Mouse (Mus musculus) layer of hippocampus, adult 11-12 months (tissue): ENCODE data around the gene Cbln3.

Source experiments
- DNase-seq: peaks from one replicate; pipeline ENCODE4 v3.0.0; 2022; ENCODE audit warnings: low spot score

Cbln3 gene

DNA sequence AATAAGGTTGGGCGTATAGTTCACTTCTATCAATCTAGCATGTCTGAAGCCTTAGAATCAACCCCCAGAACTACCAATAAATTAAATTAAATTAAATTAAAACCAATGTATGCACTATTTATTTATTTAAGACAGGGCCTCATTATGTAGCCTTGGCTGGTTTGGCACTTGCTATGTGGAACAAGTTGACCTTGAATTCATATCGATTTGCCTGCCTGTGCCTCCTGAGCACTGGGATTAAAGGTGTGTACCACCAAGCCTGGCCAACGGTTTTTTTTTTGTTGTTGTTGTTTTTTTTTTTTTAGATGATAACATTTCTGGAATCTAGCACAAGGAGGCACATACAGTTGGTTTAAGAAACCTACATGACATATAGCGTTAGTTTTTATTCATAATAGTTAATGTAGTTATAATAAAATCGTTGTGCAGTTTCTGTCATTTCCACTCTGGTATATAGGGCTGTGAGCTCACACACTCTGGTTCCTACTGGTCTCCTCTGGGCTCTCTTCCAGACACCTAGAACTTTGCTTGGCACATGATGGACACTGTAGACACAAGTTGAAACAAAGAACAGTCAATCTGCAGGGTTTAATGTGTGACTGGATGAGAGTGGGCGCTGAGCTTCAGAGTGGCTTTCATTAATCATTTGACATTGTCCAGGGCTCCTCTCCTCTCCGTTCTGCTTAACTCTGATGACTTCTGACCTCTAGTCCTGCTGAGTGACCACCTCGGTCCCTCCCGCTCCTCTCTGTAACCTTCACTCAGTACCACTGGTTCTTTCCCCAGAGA is 38.5 kb downstream of the Cbln3 start:
- no peak for DNase-seq

DNA sequence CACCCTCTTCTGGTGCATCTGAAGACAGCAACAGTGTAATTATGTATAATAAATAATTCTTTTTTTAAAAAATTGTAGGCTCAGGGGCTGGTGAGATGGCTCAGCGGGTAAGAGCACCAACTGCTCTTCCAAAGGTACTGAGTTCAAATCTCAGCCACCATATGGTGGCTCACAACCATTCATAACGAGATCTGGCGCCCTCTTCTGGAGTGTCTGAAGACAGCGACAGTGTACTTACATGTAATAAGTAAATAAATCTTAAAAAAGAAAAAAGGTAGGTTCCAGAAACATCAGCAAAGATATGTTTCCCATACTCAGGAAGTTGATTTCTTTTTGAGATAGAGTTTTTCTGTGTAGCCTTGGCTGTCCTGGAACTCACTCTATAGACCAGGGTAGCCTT is 41.4 kb downstream of the Cbln3 start:
- DNase-seq = no peak

DNA sequence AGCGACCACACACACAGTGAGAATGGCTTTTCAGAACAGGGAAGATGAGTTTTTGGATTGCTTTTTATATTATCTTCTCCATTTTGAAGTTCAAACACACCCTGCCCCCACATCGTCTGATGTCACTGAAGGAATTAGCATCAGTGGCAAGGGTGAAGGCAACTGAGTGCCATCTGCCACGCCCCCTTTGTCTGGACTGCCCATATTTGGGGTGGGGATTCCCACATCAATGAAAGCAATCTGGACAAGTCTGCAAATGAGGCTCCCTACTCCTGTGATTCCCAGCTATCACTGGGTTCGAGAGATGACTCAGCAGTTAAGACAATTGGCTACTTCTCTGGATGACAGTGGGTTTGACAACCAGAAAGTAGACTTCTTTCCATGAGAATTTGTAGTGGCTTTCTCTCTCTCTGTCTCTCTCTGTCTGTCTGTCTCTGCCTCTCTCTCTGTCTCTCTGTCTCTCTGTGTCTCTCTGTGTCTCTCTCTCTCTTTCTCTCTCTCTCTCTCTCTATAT is 43.3 kb downstream of the Cbln3 start:
- no peak for DNase-seq

DNA sequence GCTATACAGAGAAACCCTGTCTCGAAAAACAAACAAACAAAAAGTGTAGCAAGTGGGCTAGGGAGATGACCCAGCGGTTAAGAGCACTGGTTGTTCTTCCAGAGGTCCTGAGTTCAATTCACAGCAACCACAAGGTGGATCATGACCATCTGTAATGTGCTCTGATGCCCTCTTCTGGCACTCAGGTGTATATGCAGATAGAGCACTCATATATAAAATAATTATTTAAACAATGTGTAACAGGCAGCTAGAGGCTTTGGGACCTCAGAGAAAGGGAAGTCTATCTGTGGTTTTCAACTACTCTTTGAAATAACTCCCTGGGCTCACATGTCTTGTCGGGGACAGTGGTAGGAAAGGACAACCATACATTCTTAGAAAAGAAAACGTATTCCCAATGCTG is 45.5 kb downstream of the Cbln3 start:
- no peak for DNase-seq

DNA sequence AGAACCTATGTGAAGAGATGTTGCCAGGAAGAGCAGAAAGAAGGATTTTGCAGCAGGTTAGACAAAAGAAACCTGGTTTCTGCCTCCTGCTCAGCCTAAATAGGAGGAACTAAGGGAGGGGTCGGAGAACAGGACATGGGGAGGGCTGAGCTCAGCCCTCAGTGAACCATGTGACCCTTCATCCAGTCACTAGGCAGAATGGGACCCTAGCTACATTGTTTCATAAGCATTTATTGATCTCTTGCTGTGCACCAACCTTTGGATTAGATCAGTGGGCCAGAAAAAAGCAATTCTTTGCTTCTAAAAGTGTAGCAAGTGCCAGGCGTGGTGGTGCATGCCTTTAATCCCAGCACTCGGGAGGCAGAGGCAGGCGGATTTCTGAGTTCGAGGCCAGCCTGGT is 45.9 kb downstream of the Cbln3 start:
- DNase-seq = no peak

DNA sequence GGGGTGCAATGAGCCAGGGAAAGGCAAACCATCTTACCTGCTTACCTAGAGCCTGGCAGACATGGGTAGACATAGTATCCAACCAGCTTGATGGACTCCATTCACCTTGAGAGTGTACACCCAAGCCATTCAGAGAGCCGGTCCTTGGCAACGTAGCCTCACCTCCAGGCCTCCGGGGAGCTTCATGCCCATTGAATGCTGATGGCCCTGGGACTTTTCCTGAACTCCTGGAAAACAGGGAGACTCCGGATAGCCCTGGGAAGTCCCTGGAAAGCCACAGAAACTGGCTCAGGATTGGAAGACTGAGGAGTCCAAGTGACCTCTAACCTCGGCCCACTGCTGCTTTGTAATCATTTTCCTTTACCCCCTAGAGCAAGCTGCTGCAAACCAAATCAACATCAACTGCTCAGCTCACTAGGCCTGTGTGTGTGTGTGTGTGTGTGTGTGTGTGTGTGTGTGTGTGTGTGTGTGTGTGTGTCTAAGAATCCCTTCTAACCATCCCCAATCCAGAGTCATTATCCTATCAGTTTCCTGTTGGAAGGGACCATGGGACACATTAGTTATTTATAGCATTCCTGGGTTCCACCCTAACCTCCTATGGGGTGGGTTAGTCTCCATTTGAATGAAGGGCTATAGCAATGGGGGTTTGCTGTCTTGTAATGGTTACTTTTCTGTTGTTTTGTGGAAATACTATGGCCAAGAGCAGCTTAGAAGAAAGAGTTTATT is 49.2 kb downstream of the Cbln3 start:
- DNase-seq = no peak

DNA sequence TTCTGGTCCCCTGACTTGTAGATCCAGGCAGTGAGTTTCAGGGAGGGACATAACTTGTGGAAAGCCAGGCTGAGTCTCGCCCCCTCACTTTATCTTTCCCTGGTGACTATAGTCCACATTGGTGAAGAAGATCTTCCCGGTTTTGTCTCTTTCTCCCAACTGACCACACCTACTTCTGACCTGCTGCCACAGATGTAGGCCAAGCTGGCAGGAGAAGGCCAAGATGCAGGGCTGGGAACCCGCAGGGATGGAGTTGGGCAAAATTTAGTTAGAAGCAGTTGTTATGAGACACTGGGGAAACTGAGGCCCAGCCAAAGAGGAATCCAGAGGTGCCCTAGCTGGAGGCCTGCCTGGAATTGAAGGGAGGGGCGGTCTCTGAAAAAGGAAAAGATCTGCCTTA is 51.1 kb downstream of the Cbln3 start:
- DNase-seq = no peak

DNA sequence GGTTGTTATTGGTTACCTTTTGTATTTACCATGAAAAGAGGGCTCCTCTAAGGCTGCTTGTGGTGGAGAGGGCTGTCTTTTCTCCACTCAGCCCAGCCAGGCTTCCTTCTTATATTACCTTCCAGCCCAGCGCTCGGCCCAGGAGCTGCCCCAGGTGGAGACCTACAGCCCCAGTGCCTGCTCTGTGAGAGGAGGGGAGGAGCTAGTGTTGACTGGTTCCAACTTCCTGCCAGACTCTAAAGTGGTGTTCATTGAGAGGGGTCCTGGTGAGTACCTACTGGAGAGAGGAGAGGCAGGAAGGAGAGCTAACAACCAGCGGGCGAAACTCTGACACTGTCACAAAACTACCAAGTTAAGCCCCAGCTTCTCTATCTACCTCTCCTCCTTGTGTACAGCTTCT is 53.9 kb downstream of the Cbln3 start:
- DNase-seq = no peak

DNA sequence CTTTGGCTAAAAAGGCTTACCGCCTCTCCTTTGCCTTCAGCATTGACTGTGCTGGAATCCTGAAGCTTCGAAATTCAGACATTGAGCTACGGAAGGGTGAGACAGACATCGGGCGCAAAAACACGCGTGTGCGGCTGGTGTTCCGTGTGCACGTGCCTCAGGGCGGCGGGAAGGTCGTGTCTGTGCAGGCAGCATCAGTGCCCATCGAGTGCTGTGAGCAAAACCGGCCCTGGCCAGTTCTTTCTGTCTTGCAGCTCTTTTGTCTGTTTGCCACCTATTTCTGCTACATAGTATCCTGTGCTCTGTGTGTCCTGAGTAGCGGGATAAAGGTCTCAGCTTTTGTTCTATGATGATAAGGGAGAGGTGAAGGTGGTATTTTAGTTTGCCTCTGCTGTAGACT is 54.3 kb downstream of the Cbln3 start:
- no peak for DNase-seq
